Mouse (Mus musculus): ENCODE measurements around the gene Gzmm. TPM values are rescaled to one million over a fixed set of nuclear protein-coding genes. Genes with fewer than 3 reads are reported as not detected.

Gene Gzmm
- polyA plus RNA-seq, 1 experiment from 2014 or later, result 0.84 TPM

GRCm38 (mm10) chr10:79717640-79718357, 29.0 kb downstream of the Gzmm start:
- 0 out of 2 replicates have a peak, but pooled peaks cover 4% of the 10 kb centered on the region for H3K4me1 ChIP-seq (ENCODE audit: insufficient read depth)
- ATAC-seq (ENCODE audit: insufficient read depth) (no peak), DNase-seq (peak; percentile 94)
- peak overlapping the region; percentile 55 for H3K4me3 ChIP-seq (ENCODE audit: low read depth, low read length)
- no peaks in the 10 kb centered on the region for H3K9me3 ChIP-seq (ENCODE audit: low read depth, low read length)
- peak overlapping the region; percentile 96 for H3K4me2 ChIP-seq
- H3K27ac ChIP-seq (ENCODE audit: low read depth), result no peak overlapping the region
- 3% methylated on average over 43 of the region's 43 CpGs for WGBS
- H3K27me3 ChIP-seq (ENCODE audit: insufficient read depth, low read length), result peaks cover 41% of the 10 kb centered on the region
- no peak for TF ChIP-seq CTCF (IDR thresholded peaks at IDR 0.05; ENCODE audit: low read depth)
- H3K9ac ChIP-seq, result no peak overlapping the region
- no peaks in the 10 kb centered on the region for H3K36me3 ChIP-seq (ENCODE audit: insufficient read depth)

- H3K4me1 ChIP-seq (ENCODE audit: insufficient read depth), result 0 out of 2 replicates have a peak, but pooled peaks cover 4% of the 10 kb centered on the region
- DNase-seq (no peak), ATAC-seq (ENCODE audit: insufficient read depth) (no peak)
- peaks cover 29% of the 10 kb centered on the region for H3K27me3 ChIP-seq (ENCODE audit: insufficient read depth, low read length)
- TF ChIP-seq CTCF (IDR thresholded peaks at IDR 0.05; ENCODE audit: low read depth), result no peak
- H3K4me3 ChIP-seq (ENCODE audit: low read depth, low read length), result no peak overlapping the region
- WGBS, result 57% methylated on average over 5 of the region's 5 CpGs
- H3K9me3 ChIP-seq (ENCODE audit: low read depth, low read length), result no peaks in the 10 kb centered on the region
- no peak overlapping the region for H3K9ac ChIP-seq
- no peak overlapping the region for H3K27ac ChIP-seq (ENCODE audit: low read depth)
- no peak overlapping the region for H3K4me2 ChIP-seq
- H3K36me3 ChIP-seq (ENCODE audit: insufficient read depth), result no peaks in the 10 kb centered on the region
Measured at GRCm38 (mm10) chr10:79721089-79721488, 32.3 kb downstream of the Gzmm start.

GRCm38 (mm10) chr10:79723047-79723446, 34.2 kb downstream of the Gzmm start:
- TF ChIP-seq CTCF (IDR thresholded peaks at IDR 0.05; ENCODE audit: low read depth), result no peak

GRCm38 (mm10) chr10:79723692-79724091, 34.9 kb downstream of the Gzmm start:
- 67% methylated on average over 7 of the region's 7 CpGs for WGBS

More at GRCm38 (mm10) chr10:79723047-79723446, 34.2 kb downstream of the Gzmm start:
- no peaks in the 10 kb centered on the region for H3K9me3 ChIP-seq (ENCODE audit: low read depth, low read length)
- H3K27ac ChIP-seq (ENCODE audit: low read depth), result no peak overlapping the region
- no peaks in the 10 kb centered on the region for H3K36me3 ChIP-seq (ENCODE audit: insufficient read depth)
- WGBS, result 62% methylated on average over 6 of the region's 6 CpGs
- peaks cover 10% of the 10 kb centered on the region for H3K27me3 ChIP-seq (ENCODE audit: insufficient read depth, low read length)
- no peaks in the 10 kb centered on the region for H3K4me1 ChIP-seq (ENCODE audit: insufficient read depth)
- H3K4me2 ChIP-seq, result no peak overlapping the region
- ATAC-seq (ENCODE audit: insufficient read depth) (no peak), DNase-seq (no peak)
- no peak overlapping the region for H3K9ac ChIP-seq
- no peak overlapping the region for H3K4me3 ChIP-seq (ENCODE audit: low read depth, low read length)

GRCm38 (mm10) chr10:79726090-79726489, 37.3 kb downstream of the Gzmm start:
- H3K36me3 ChIP-seq (ENCODE audit: insufficient read depth), result no peaks in the 10 kb centered on the region
- no peak for ATAC-seq (ENCODE audit: insufficient read depth)
- peak; percentile 69 for TF ChIP-seq CTCF (IDR thresholded peaks at IDR 0.05; ENCODE audit: low read depth)
- DNase-seq, result peak; percentile 40
- H3K9me3 ChIP-seq (ENCODE audit: low read depth, low read length), result no peaks in the 10 kb centered on the region
- H3K27me3 ChIP-seq (ENCODE audit: insufficient read depth, low read length), result no peaks in the 10 kb centered on the region
- H3K27ac ChIP-seq (ENCODE audit: low read depth), result no peak overlapping the region
- H3K4me1 ChIP-seq (ENCODE audit: insufficient read depth), result no peaks in the 10 kb centered on the region
- H3K9ac ChIP-seq, result no peak overlapping the region
- WGBS, result 39% methylated on average over 11 of the region's 11 CpGs
- H3K4me2 ChIP-seq, result no peak overlapping the region
- H3K4me3 ChIP-seq (ENCODE audit: low read depth, low read length), result no peak overlapping the region

More at GRCm38 (mm10) chr10:79723692-79724091, 34.9 kb downstream of the Gzmm start:
- H3K4me3 ChIP-seq (ENCODE audit: low read depth, low read length), result no peak overlapping the region
- ATAC-seq (ENCODE audit: insufficient read depth) (no peak), DNase-seq (no peak)
- no peaks in the 10 kb centered on the region for H3K9me3 ChIP-seq (ENCODE audit: low read depth, low read length)
- H3K9ac ChIP-seq, result no peak overlapping the region
- H3K4me1 ChIP-seq (ENCODE audit: insufficient read depth), result no peaks in the 10 kb centered on the region
- H3K36me3 ChIP-seq (ENCODE audit: insufficient read depth), result no peaks in the 10 kb centered on the region
- peaks cover 4% of the 10 kb centered on the region; the same call in 1 of the 2 replicates for H3K27me3 ChIP-seq (ENCODE audit: insufficient read depth, low read length)
- H3K27ac ChIP-seq (ENCODE audit: low read depth), result no peak overlapping the region
- H3K4me2 ChIP-seq, result no peak overlapping the region
- TF ChIP-seq CTCF (IDR thresholded peaks at IDR 0.05; ENCODE audit: low read depth), result no peak

- Histone ChIP-seq H3K4me3 (ENCODE audit: low read depth, low read length) (no peak overlapping the region), H3K9me3 (ENCODE audit: low read depth, low read length) (no peaks in the 10 kb centered on the region), H3K4me1 (ENCODE audit: insufficient read depth) (no peaks in the 10 kb centered on the region), H3K27ac (ENCODE audit: low read depth) (no peak overlapping the region), H3K9ac (no peak overlapping the region), H3K27me3 (ENCODE audit: insufficient read depth, low read length) (no peaks in the 10 kb centered on the region), H3K4me2 (no peak overlapping the region), H3K36me3 (ENCODE audit: insufficient read depth) (no peaks in the 10 kb centered on the region)
- no peak for TF ChIP-seq CTCF (IDR thresholded peaks at IDR 0.05; ENCODE audit: low read depth)
- DNase-seq, result no peak
- 68% methylated on average over 28 of the region's 28 CpGs for WGBS
- ATAC-seq (ENCODE audit: insufficient read depth), result no peak
Measured at GRCm38 (mm10) chr10:79728323-79729249, 39.8 kb downstream of the Gzmm start.

Data from lung, embryonic 14.5 days (tissue).